Mouse (Mus musculus) spleen, adult 2 months (tissue): Measurements from ENCODE around the gene 4930556J24Rik.

Experiments used
- CTCF ChIP-seq: fragments of 200-500 bp; IDR thresholded peaks from 2 replicates; pipeline ENCODE4 v1.5.1; 2011; ENCODE audit warnings: mild to moderate bottlenecking, inconsistent platforms; ENCODE audit not compliant: insufficient read depth, insufficient read length, insufficient replicate concordance; ENCODE audit errors: extremely low read depth
- POLR2A ChIP-seq: fragments of 200-500 bp; IDR thresholded peaks from 2 replicates; pipeline ENCODE4 v1.6.1; 2011; ENCODE audit warnings: low read depth, low read length, inconsistent platforms

DNA sequence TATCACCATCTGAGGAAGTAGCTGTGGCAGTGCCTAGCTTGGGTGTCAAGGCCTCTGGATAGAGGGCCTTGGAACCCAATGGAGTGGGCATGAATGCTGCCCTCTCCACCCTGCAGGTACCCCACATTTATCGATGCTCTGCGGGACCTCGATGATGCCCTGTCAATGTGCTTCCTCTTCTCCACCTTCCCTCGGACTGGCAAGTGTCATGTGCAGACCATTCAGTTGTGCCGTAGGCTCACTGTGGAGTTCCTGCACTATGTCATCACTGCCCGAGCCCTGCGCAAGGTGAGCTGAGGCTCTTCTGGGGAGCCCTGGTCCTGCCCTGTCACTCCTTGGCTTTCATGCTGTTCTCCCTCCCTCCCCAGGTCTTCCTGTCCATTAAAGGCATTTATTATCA, 3.5 kb downstream of the 4930556J24Rik start:
- TF ChIP-seq CTCF = no peak
- TF ChIP-seq POLR2A = no peak
